Mouse (Mus musculus): ENCODE results near the gene Crtap.
"Not testable (repeated sequence)": the region's sequence is repeated elsewhere in the genome, so short reads cannot be mapped to it uniquely, and the experiment has no call there.

GRCm38 (mm10) chr9:114328332-114328731 is 62.1 kb downstream of the Crtap start:
- TF ChIP-seq IRF4 (IDR thresholded peaks at IDR 0.05; ENCODE audit: low read depth, low read length); RAD21 (IDR thresholded peaks at IDR 0.05; ENCODE audit: low read depth, low read length); CTCF (conservative IDR thresholded peaks at IDR 0.05 in 1 of 2, IDR thresholded peaks at IDR 0.05 in 1 of 2; ENCODE audit: low read depth in 2 of 2, low read length in 2 of 2); USF2 (conservative IDR thresholded peaks at IDR 0.05; ENCODE audit: low read depth, low read length); ZC3H11A (IDR thresholded peaks at IDR 0.05; ENCODE audit: low read depth, low read length); KAT2A (IDR thresholded peaks at IDR 0.05; ENCODE audit: insufficient replicate concordance, low read length); USF1 (IDR thresholded peaks at IDR 0.05; ENCODE audit: low read depth, low read length); POLR2A (IDR thresholded peaks at IDR 0.05; ENCODE audit: low read depth, low read length); MAX (IDR thresholded peaks at IDR 0.05; ENCODE audit: low read length); GABPA (IDR thresholded peaks at IDR 0.05; ENCODE audit: insufficient replicate concordance, low read depth, low read length): not testable (repeated sequence)
